Mouse (Mus musculus) ES-Bruce4 (cell line): Measurements from ENCODE around the gene St3gal2.
A peak's percentile ranks its signal among the peaks of the same experiment; 100 is the strongest.

ENCODE experiments used
- CTCF ChIP-seq: IDR thresholded peaks from one replicate; pipeline ENCODE4 v1.8.1; 2011; ENCODE audit warnings: low read depth, low read length
- EP300 ChIP-seq: IDR thresholded peaks from 2 replicates; pipeline ENCODE4 v1.6.1; 2011; ENCODE audit warnings: low read depth, low read length; ENCODE audit not compliant: insufficient read depth
- POLR2A ChIP-seq: IDR thresholded peaks from one replicate; pipeline ENCODE4 v1.8.1; 2011; ENCODE audit warnings: low read length; ENCODE audit not compliant: insufficient read depth

DNA sequence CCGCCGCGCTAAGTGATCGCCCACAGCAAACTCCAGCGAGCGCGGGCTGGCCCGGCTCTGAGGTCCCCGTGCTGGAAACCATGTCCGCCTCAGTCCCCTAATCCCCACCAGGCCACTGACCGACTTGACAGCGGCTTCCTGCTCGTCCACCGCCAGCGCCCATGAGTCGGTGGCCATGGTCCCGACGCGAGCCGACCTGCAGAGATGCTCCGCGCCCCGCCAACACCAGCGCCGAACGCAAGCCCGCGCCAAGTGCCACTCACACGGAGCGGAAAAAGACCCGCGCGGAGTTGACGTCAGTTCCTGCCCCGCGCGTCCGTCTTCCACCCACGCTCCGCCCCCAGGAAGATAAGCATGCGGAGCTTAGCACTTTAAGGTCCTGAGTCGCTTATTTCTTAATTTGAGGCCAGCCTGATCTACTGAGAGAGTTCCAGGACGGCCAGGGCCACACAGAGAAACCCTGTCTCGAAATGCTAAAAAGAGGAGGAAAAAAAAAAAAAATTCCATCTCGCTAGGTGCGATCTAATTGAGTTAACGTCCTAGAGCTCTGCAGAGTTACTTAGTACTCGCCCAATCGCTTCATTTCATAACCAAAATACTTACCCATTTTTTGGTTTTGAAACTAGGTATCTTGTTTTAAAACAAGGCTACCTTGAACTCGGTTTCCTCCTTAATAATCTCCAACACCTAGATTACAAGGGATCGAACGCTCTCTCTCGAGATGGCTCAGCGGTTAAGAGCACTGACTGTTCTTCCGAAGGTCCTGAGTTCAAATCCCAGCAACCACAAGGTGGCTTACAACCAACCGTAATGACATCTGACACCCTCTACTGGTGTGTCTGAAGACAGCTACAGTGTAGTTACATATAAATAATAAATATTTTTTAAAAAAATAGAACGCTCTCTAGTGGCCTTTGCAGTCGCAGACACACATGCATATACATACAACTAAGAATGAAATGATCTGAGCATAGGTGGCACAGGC is 78.1 kb downstream of the St3gal2 start, which contains the start of gene Ddx19a:
- TF ChIP-seq CTCF (no peak), POLR2A (peak; percentile 36), EP300 (no peak)
